Mouse (Mus musculus) CH12.LX (cell line): ENCODE measurements around the gene Gatm. TPM values are rescaled to one million over a fixed set of nuclear protein-coding genes. Genes with fewer than 3 reads are reported as not detected.

ENCODE experiments used
- DNase-seq: peaks from one replicate; pipeline ENCODE4 v3.0.0-alpha.2; 2013; ENCODE audit errors: extremely low read depth
- H3K27ac ChIP-seq: 2 replicates; pipeline ENCODE4 v1.5.1; 2012; ENCODE audit warnings: low read depth, mild to moderate bottlenecking, control low read depth, moderate library complexity; ENCODE audit not compliant: insufficient read depth
- H3K27me3 ChIP-seq: replicated peaks from 2 replicates; pipeline ENCODE3; 2012; ENCODE audit warnings: inconsistent platforms
- H3K36me3 ChIP-seq, 2 experiments: replicated peaks in 1 of 2; 2 replicates each; pipeline versions ENCODE3 to v1.6.1; 2012; ENCODE audit warnings: inconsistent platforms in 1 of 2, low read length in 1 of 2, mild to moderate bottlenecking in 1 of 2, mixed read lengths in 1 of 2, moderate library complexity in 1 of 2; ENCODE audit not compliant: control insufficient read depth in 1 of 2, insufficient read depth in 1 of 2
- H3K4me1 ChIP-seq, 2 experiments: 2 replicates each; pipeline ENCODE4 v1.6.1; 2012; ENCODE audit warnings: inconsistent platforms in 1 of 2, moderate library complexity in 1 of 2; ENCODE audit not compliant: insufficient read depth in 2 of 2, control insufficient read depth in 1 of 2
- H3K4me2 ChIP-seq: 2 replicates; pipeline ENCODE4 v1.6.1; 2012; ENCODE audit warnings: low read depth, mild to moderate bottlenecking, control low read depth; ENCODE audit not compliant: poor library complexity, insufficient read depth, severe bottlenecking
- H3K4me3 ChIP-seq, 3 experiments: fragments of 150-350 bp in 1 of 3; sonication (generic) in 1 of 3; replicated peaks in 1 of 3; 2 replicates each; pipeline versions ENCODE3 to v1.5.1; 2011 to 2012; ENCODE audit warnings: low read depth in 2 of 3, low read length in 2 of 3, mild to moderate bottlenecking in 2 of 3, moderate library complexity in 2 of 3, control low read depth in 1 of 3, improper control_type of control experiment in 1 of 3, inconsistent platforms in 1 of 3, mixed read lengths in 1 of 3; ENCODE audit not compliant: poor library complexity in 1 of 3
- H3K79me2 ChIP-seq: replicated peaks from 2 replicates; pipeline ENCODE4 v1.6.1; 2012; ENCODE audit warnings: mild to moderate bottlenecking, moderate library complexity; ENCODE audit not compliant: control insufficient read depth, poor library complexity, insufficient read depth, severe bottlenecking; ENCODE audit errors: extremely low read depth
- H3K9ac ChIP-seq: 2 replicates; pipeline ENCODE4 v1.6.1; 2012; ENCODE audit warnings: low read depth, mild to moderate bottlenecking, control low read depth, moderate library complexity; ENCODE audit not compliant: insufficient read depth
- H3K9me3 ChIP-seq: replicated peaks from 2 replicates; pipeline ENCODE3; 2012; ENCODE audit warnings: low read length, inconsistent platforms, mixed read lengths
- BHLHE40 ChIP-seq: IDR thresholded peaks from 2 replicates; pipeline ENCODE4 v1.6.1; 2011; ENCODE audit warnings: mild to moderate bottlenecking, low read depth, low read length, improper control_type of control experiment
- CHD2 ChIP-seq: IDR thresholded peaks from 2 replicates; pipeline ENCODE4 v1.6.1; 2011; ENCODE audit warnings: low read length, improper control_type of control experiment
- E2F4 ChIP-seq: IDR thresholded peaks from 2 replicates; pipeline ENCODE4 v1.6.1; 2011; ENCODE audit warnings: low read depth, low read length, improper control_type of control experiment; ENCODE audit not compliant: insufficient replicate concordance
- EP300 ChIP-seq: IDR thresholded peaks from 2 replicates; pipeline ENCODE4 v1.6.1; 2011; ENCODE audit warnings: low read length, improper control_type of control experiment
- IRF4 ChIP-seq: IDR thresholded peaks from 2 replicates; pipeline ENCODE4 v1.6.1; 2014; ENCODE audit warnings: low read depth, mild to moderate bottlenecking, inconsistent platforms, low read length, improper control_type of control experiment
- JUN ChIP-seq: IDR thresholded peaks from 2 replicates; pipeline ENCODE4 v1.6.1; 2011; ENCODE audit warnings: low read depth, mild to moderate bottlenecking, low read length, improper control_type of control experiment, moderate library complexity; ENCODE audit not compliant: insufficient read depth
- JUND ChIP-seq: conservative IDR thresholded peaks from 2 replicates; pipeline ENCODE4 v1.6.1; 2011; ENCODE audit warnings: low read depth, low read length, improper control_type of control experiment
- MAX ChIP-seq: IDR thresholded peaks from 2 replicates; pipeline ENCODE4 v1.6.1; 2011; ENCODE audit warnings: low read length, improper control_type of control experiment
- MAZ ChIP-seq: IDR thresholded peaks from 2 replicates; pipeline ENCODE4 v1.6.1; 2012; ENCODE audit warnings: low read depth, mild to moderate bottlenecking, inconsistent platforms, low read length, improper control_type of control experiment, moderate library complexity
- MEF2A ChIP-seq: IDR thresholded peaks from 2 replicates; pipeline ENCODE4 v1.6.1; 2014; ENCODE audit warnings: low read depth, mild to moderate bottlenecking, inconsistent platforms, low read length, improper control_type of control experiment, borderline replicate concordance
- MXI1 ChIP-seq: IDR thresholded peaks from 2 replicates; pipeline ENCODE4 v1.6.1; 2011; ENCODE audit warnings: mild to moderate bottlenecking, low read depth, low read length, improper control_type of control experiment
- NELFE ChIP-seq: IDR thresholded peaks from 2 replicates; pipeline ENCODE4 v1.6.1; 2011; ENCODE audit warnings: low read depth, low read length, improper control_type of control experiment
- TBP ChIP-seq: conservative IDR thresholded peaks from 2 replicates; pipeline ENCODE4 v1.6.1; 2011; ENCODE audit warnings: low read depth, low read length, improper control_type of control experiment
- USF1 ChIP-seq: IDR thresholded peaks from 2 replicates; pipeline ENCODE4 v1.6.1; 2014; ENCODE audit warnings: low read depth, mild to moderate bottlenecking, inconsistent platforms, low read length, improper control_type of control experiment
- ZNF384 ChIP-seq: IDR thresholded peaks from 2 replicates; pipeline ENCODE4 v1.6.1; 2012; ENCODE audit warnings: low read depth, low read length, improper control_type of control experiment, inconsistent platforms
- dilution Hi-C: fragments of 300-500 bp; cut with MboI; formaldehyde crosslinking; loops from 2 replicates; pipeline ENCODE4 v1.14.3; 2020; ENCODE audit warnings: low sequenced_read_pairs; ENCODE audit not compliant: extremely low pct_unique_long_range_greater_than_20kb, extremely low pct_ligation_motif_present
- in situ Hi-C: fragments of 300-500 bp; cut with MboI; formaldehyde crosslinking; loops from 3 replicates; pipeline ENCODE4 v1.14.3; 2019; ENCODE audit warnings: low sequenced_read_pairs, low pct_ligation_motif_present, low pct_unique_long_range_greater_than_20kb, mixed read lengths
- polyA plus RNA-seq: library from polyadenylated mRNA; unstranded; fragments of >175 nt; gene quantifications from 2 replicates; pipeline ENCODE4 v1.2.1, GENCODE M21; 2012; ENCODE audit warnings: low read depth; ENCODE audit not compliant: insufficient read length
- total RNA-seq, 2 experiments: library from RNA; depleted of rRNA; stranded (reverse); fragments of 300-350 nt in 1 of 2; fragments of >200 nt in 1 of 2; gene quantifications; 2 replicates each; pipeline ENCODE4 v1.2.3; 2012 to 2014

Gene Gatm
- total and polyA plus RNA-seq, 3 experiments, result 13.0 to 46.0 (median 23.3) TPM

GRCm38 (mm10) chr2:122572438-122572837 is 38.7 kb downstream of the Gatm start:
- dilution Hi-C loops, result no loop called here
- H3K36me3 ChIP-seq, result no peaks in the 10 kb centered on the region
- peaks cover 2% of the 10 kb centered on the region for H3K27me3 ChIP-seq
- peaks cover 0 to 24% of the 10 kb centered on the region in 2 experiments; a peak in 3 of 4 replicates for H3K4me1 ChIP-seq
- no peak overlapping the region for H3K27ac ChIP-seq
- in situ Hi-C loops, result loop anchor here (10.0 kb wide), 2 partner anchors 52 to 102 kb away; no protein-coding TSS in a partner anchor
- no peaks in the 10 kb centered on the region for H3K79me2 ChIP-seq
- no peak overlapping the region for H3K4me3 ChIP-seq
- TF ChIP-seq JUND (no peak), BHLHE40 (no peak), EP300 (no peak), MXI1 (no peak), TBP (no peak), MEF2A (no peak), IRF4 (peak; percentile 36; the same call in 1 of the 2 replicates)
- TF ChIP-seq, all 38 proteins: peak for 1
- no peaks in the 10 kb centered on the region for H3K9me3 ChIP-seq
- H3K9ac ChIP-seq, result no peak overlapping the region
- H3K4me2 ChIP-seq, result 0 out of 2 replicates have a peak overlapping the region, but pooled peaks have one; percentile 29
- peak; percentile 33 for DNase-seq

- Histone ChIP-seq H3K27me3 (no peaks in the 10 kb centered on the region), H3K9me3 (no peaks in the 10 kb centered on the region), H3K79me2 (no peaks in the 10 kb centered on the region), H3K4me1 (peaks cover 0 to 24% of the 10 kb centered on the region in 2 experiments; a peak in 3 of 4 replicates), H3K36me3 (no peaks in the 10 kb centered on the region), H3K27ac (no peak overlapping the region), H3K4me2 (no peak overlapping the region), H3K4me3 (no peak overlapping the region), H3K9ac (no peak overlapping the region)
- dilution Hi-C loops (no loop called here), in situ Hi-C loops (loop anchor here (10.0 kb wide), 2 partner anchors 53 to 103 kb away; no protein-coding TSS in a partner anchor)
- DNase-seq, result no peak
- TF ChIP-seq MAZ (no peak), MAX (no peak), TBP (no peak), MXI1 (no peak), JUN (no peak)
Observed at GRCm38 (mm10) chr2:122571326-122571725, 39.8 kb downstream of the Gatm start.

- H3K36me3 ChIP-seq, result no peaks in the 10 kb centered on the region
- H3K4me1 ChIP-seq, result peaks cover 0 to 24% of the 10 kb centered on the region in 2 experiments; a peak in 3 of 4 replicates
- H3K79me2 ChIP-seq, result no peaks in the 10 kb centered on the region
- no peak overlapping the region for H3K4me2 ChIP-seq
- H3K27ac ChIP-seq, result no peak overlapping the region
- in situ Hi-C loops, result loop anchor here (10.0 kb wide), 2 partner anchors 54 to 104 kb away; no protein-coding TSS in a partner anchor
- no peak overlapping the region for H3K4me3 ChIP-seq
- TF ChIP-seq IRF4 (no peak), ZNF384 (no peak), JUND (no peak), E2F4 (no peak), CHD2 (no peak), MAX (no peak), USF1 (no peak), NELFE (no peak), TBP (no peak)
- TF ChIP-seq, all 38 proteins: peak for 0
- Histone ChIP-seq H3K9ac (no peak overlapping the region), H3K27me3 (no peaks in the 10 kb centered on the region), H3K9me3 (no peaks in the 10 kb centered on the region)
- dilution Hi-C loops, result no loop called here
- no peak for DNase-seq
Observed at GRCm38 (mm10) chr2:122570430-122570829, 40.7 kb downstream of the Gatm start.
